Mouse (Mus musculus) CH12.LX (cell line): ENCODE results near the gene Fgfr2. TPM values are rescaled to one million over a fixed set of nuclear protein-coding genes. Genes with fewer than 3 reads are reported as not detected.

Source experiments
- DNase-seq: peaks from one replicate; pipeline ENCODE4 v3.0.0-alpha.2; 2013; ENCODE audit errors: extremely low read depth
- H3K27ac ChIP-seq: 2 replicates; pipeline ENCODE4 v1.5.1; 2012; ENCODE audit warnings: low read depth, mild to moderate bottlenecking, control low read depth, moderate library complexity; ENCODE audit not compliant: insufficient read depth
- H3K27me3 ChIP-seq: replicated peaks from 2 replicates; pipeline ENCODE3; 2012; ENCODE audit warnings: inconsistent platforms
- H3K36me3 ChIP-seq, 2 experiments: replicated peaks in 1 of 2; 2 replicates each; pipeline versions ENCODE3 to v1.6.1; 2012; ENCODE audit warnings: inconsistent platforms in 1 of 2, low read length in 1 of 2, mild to moderate bottlenecking in 1 of 2, mixed read lengths in 1 of 2, moderate library complexity in 1 of 2; ENCODE audit not compliant: control insufficient read depth in 1 of 2, insufficient read depth in 1 of 2
- H3K4me1 ChIP-seq, 2 experiments: 2 replicates each; pipeline ENCODE4 v1.6.1; 2012; ENCODE audit warnings: inconsistent platforms in 1 of 2, moderate library complexity in 1 of 2; ENCODE audit not compliant: insufficient read depth in 2 of 2, control insufficient read depth in 1 of 2
- H3K4me2 ChIP-seq: 2 replicates; pipeline ENCODE4 v1.6.1; 2012; ENCODE audit warnings: low read depth, mild to moderate bottlenecking, control low read depth; ENCODE audit not compliant: poor library complexity, insufficient read depth, severe bottlenecking
- H3K4me3 ChIP-seq, 3 experiments: fragments of 150-350 bp in 1 of 3; sonication (generic) in 1 of 3; replicated peaks in 1 of 3; 2 replicates each; pipeline versions ENCODE3 to v1.5.1; 2011 to 2012; ENCODE audit warnings: low read depth in 2 of 3, low read length in 2 of 3, mild to moderate bottlenecking in 2 of 3, moderate library complexity in 2 of 3, control low read depth in 1 of 3, improper control_type of control experiment in 1 of 3, inconsistent platforms in 1 of 3, mixed read lengths in 1 of 3; ENCODE audit not compliant: poor library complexity in 1 of 3
- H3K79me2 ChIP-seq: replicated peaks from 2 replicates; pipeline ENCODE4 v1.6.1; 2012; ENCODE audit warnings: mild to moderate bottlenecking, moderate library complexity; ENCODE audit not compliant: control insufficient read depth, poor library complexity, insufficient read depth, severe bottlenecking; ENCODE audit errors: extremely low read depth
- H3K9ac ChIP-seq: 2 replicates; pipeline ENCODE4 v1.6.1; 2012; ENCODE audit warnings: low read depth, mild to moderate bottlenecking, control low read depth, moderate library complexity; ENCODE audit not compliant: insufficient read depth
- H3K9me3 ChIP-seq: replicated peaks from 2 replicates; pipeline ENCODE3; 2012; ENCODE audit warnings: low read length, inconsistent platforms, mixed read lengths
- CHD1 ChIP-seq: IDR thresholded peaks from 2 replicates; pipeline ENCODE4 v1.6.1; 2012; ENCODE audit warnings: low read depth, low read length, improper control_type of control experiment, inconsistent platforms
- CHD2 ChIP-seq: IDR thresholded peaks from 2 replicates; pipeline ENCODE4 v1.6.1; 2011; ENCODE audit warnings: low read length, improper control_type of control experiment
- CTCF ChIP-seq, 2 experiments: IDR thresholded peaks in 1 of 2; conservative IDR thresholded peaks in 1 of 2; 2 replicates each; pipeline ENCODE4 v1.5.1; 2011 to 2012; ENCODE audit warnings: low read depth in 2 of 2, low read length in 2 of 2, improper control_type of control experiment in 1 of 2, inconsistent platforms in 1 of 2, mild to moderate bottlenecking in 1 of 2, moderate library complexity in 1 of 2
- E2F4 ChIP-seq: IDR thresholded peaks from 2 replicates; pipeline ENCODE4 v1.6.1; 2011; ENCODE audit warnings: low read depth, low read length, improper control_type of control experiment; ENCODE audit not compliant: insufficient replicate concordance
- HCFC1 ChIP-seq: IDR thresholded peaks from 2 replicates; pipeline ENCODE4 v1.6.1; 2012; ENCODE audit warnings: low read depth, mild to moderate bottlenecking, inconsistent platforms, low read length, improper control_type of control experiment
- IRF4 ChIP-seq: IDR thresholded peaks from 2 replicates; pipeline ENCODE4 v1.6.1; 2014; ENCODE audit warnings: low read depth, mild to moderate bottlenecking, inconsistent platforms, low read length, improper control_type of control experiment
- JUN ChIP-seq: IDR thresholded peaks from 2 replicates; pipeline ENCODE4 v1.6.1; 2011; ENCODE audit warnings: low read depth, mild to moderate bottlenecking, low read length, improper control_type of control experiment, moderate library complexity; ENCODE audit not compliant: insufficient read depth
- KAT2A ChIP-seq: IDR thresholded peaks from 2 replicates; pipeline ENCODE4 v1.6.1; 2012; ENCODE audit warnings: low read length, improper control_type of control experiment, inconsistent platforms; ENCODE audit not compliant: insufficient replicate concordance
- MXI1 ChIP-seq: IDR thresholded peaks from 2 replicates; pipeline ENCODE4 v1.6.1; 2011; ENCODE audit warnings: mild to moderate bottlenecking, low read depth, low read length, improper control_type of control experiment
- NELFE ChIP-seq: IDR thresholded peaks from 2 replicates; pipeline ENCODE4 v1.6.1; 2011; ENCODE audit warnings: low read depth, low read length, improper control_type of control experiment
- NRF1 ChIP-seq: IDR thresholded peaks from 2 replicates; pipeline ENCODE4 v1.6.1; 2014; ENCODE audit warnings: low read depth, mild to moderate bottlenecking, inconsistent platforms, low read length, improper control_type of control experiment, moderate library complexity
- PAX5 ChIP-seq: IDR thresholded peaks from 2 replicates; pipeline ENCODE4 v1.6.1; 2012; ENCODE audit warnings: low read length, inconsistent platforms, mixed read lengths
- RAD21 ChIP-seq: IDR thresholded peaks from 2 replicates; pipeline ENCODE4 v1.6.1; 2011; ENCODE audit warnings: low read depth, mild to moderate bottlenecking, low read length, improper control_type of control experiment, moderate library complexity
- RCOR1 ChIP-seq: conservative IDR thresholded peaks from 2 replicates; pipeline ENCODE4 v1.6.1; 2012; ENCODE audit warnings: low read depth, mild to moderate bottlenecking, inconsistent platforms, low read length, improper control_type of control experiment
- SMC3 ChIP-seq: IDR thresholded peaks from 2 replicates; pipeline ENCODE4 v1.6.1; 2011; ENCODE audit warnings: low read depth, low read length, improper control_type of control experiment
- TBP ChIP-seq: conservative IDR thresholded peaks from 2 replicates; pipeline ENCODE4 v1.6.1; 2011; ENCODE audit warnings: low read depth, low read length, improper control_type of control experiment
- TCF12 ChIP-seq: IDR thresholded peaks from 2 replicates; pipeline ENCODE4 v1.6.1; 2014; ENCODE audit warnings: low read depth, mild to moderate bottlenecking, inconsistent platforms, low read length, improper control_type of control experiment
- USF2 ChIP-seq: conservative IDR thresholded peaks from 2 replicates; pipeline ENCODE4 v1.6.1; 2011; ENCODE audit warnings: low read depth, low read length, improper control_type of control experiment
- ZKSCAN1 ChIP-seq: IDR thresholded peaks from 2 replicates; pipeline ENCODE4 v1.6.1; 2012; ENCODE audit warnings: low read depth, inconsistent platforms, low read length, improper control_type of control experiment, borderline replicate concordance
- ZNF384 ChIP-seq: IDR thresholded peaks from 2 replicates; pipeline ENCODE4 v1.6.1; 2012; ENCODE audit warnings: low read depth, low read length, improper control_type of control experiment, inconsistent platforms
- dilution Hi-C: fragments of 300-500 bp; cut with MboI; formaldehyde crosslinking; loops from 2 replicates; pipeline ENCODE4 v1.14.3; 2020; ENCODE audit warnings: low sequenced_read_pairs; ENCODE audit not compliant: extremely low pct_unique_long_range_greater_than_20kb, extremely low pct_ligation_motif_present
- in situ Hi-C: fragments of 300-500 bp; cut with MboI; formaldehyde crosslinking; loops from 3 replicates; pipeline ENCODE4 v1.14.3; 2019; ENCODE audit warnings: low sequenced_read_pairs, low pct_ligation_motif_present, low pct_unique_long_range_greater_than_20kb, mixed read lengths
- polyA plus RNA-seq: library from polyadenylated mRNA; unstranded; fragments of >175 nt; gene quantifications from 2 replicates; pipeline ENCODE4 v1.2.1, GENCODE M21; 2012; ENCODE audit warnings: low read depth; ENCODE audit not compliant: insufficient read length
- total RNA-seq, 2 experiments: library from RNA; depleted of rRNA; stranded (reverse); fragments of 300-350 nt in 1 of 2; fragments of >200 nt in 1 of 2; gene quantifications; 2 replicates each; pipeline ENCODE4 v1.2.3; 2012 to 2014

Fgfr2 gene
- total and polyA plus RNA-seq, 3 experiments: not detected

DNA sequence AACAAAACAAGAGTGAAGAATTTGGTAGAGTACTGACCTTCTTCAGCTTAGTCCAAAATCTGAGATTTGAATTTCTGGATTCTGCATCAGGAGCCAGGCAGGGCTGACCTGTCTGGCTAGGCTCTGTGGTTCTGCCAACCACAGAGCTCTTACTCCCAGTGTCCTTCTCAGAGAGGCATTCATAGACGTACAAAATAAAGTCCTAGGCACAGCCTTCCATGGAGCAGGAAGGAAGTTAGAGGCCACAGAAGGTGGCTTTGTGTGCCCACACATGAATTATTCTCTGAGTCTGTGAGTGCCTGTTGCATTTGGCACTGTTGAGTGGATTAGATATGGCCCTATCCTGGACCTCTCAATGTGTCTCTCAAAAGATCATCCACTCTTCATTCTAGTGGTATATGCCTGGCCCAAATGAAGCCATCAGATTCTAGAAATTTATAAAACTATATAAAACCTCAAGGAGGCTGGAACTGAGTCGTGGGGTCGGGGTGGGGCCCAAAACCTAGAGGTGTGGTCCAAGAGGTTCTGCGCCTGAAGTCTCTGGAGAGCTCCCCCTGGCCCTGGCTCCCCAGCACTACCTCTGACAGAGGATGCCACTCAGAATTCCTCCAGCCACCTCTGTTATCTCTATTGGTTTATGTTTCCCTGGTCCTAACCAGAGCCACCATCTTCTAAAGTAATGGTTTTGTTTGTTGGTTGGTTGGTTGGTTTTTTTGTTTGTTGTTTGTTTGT lies 234.5 kb downstream of the Fgfr2 start:
- no peak for TF ChIP-seq TCF12
- TF ChIP-seq CTCF (conservative IDR thresholded peaks at IDR 0.05 in 1 of 2, IDR thresholded peaks at IDR 0.05 in 1 of 2; ENCODE audit: low read depth in 2 of 2, low read length in 2 of 2): peak in 1 of 2 experiments; percentile 34; a peak in 2 of 4 replicates
- TF ChIP-seq, all 38 proteins: peak for 1
- Histone ChIP-seq H3K4me2 (no peak overlapping the region), H3K4me3 (no peak overlapping the region), H3K27me3 (no peaks in the 10 kb centered on the region), H3K79me2 (no peaks in the 10 kb centered on the region), H3K9ac (no peak overlapping the region), H3K36me3 (peaks cover 16 to 21% of the 10 kb centered on the region in 2 experiments), H3K9me3 (no peaks in the 10 kb centered on the region), H3K4me1 (peaks cover 0 to 8% of the 10 kb centered on the region in 2 experiments; a peak in 2 of 4 replicates), H3K27ac (no peak overlapping the region)
- in situ Hi-C loops (no loop called here), dilution Hi-C loops (no loop called here)
- DNase-seq: no peak

DNA sequence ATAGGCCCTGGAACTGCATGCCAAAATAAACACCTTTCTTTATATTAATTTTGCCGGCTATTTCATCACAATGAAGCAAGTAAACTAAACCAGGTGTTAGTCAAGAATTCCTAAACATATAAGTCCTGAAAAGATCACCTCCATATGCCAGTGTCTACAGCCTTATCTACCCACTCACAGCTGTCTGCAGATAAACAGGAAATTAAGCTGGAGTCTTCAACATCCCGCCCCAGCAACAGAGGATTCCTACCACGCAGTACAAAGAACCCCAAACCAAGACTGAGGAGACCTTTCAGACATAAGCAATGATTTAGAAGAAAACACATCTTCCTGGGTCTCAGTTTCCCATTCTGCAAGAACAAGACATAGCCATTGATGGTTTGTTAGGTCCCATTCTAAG lies 235.1 kb downstream of the Fgfr2 start:
- H3K4me1 ChIP-seq: peaks cover 0 to 8% of the 10 kb centered on the region in 2 experiments; a peak in 2 of 4 replicates
- peaks cover 22 to 27% of the 10 kb centered on the region in 2 experiments for H3K36me3 ChIP-seq
- TF ChIP-seq ZKSCAN1 (no peak), KAT2A (no peak), RCOR1 (no peak), E2F4 (no peak), JUN (no peak), CTCF (conservative IDR thresholded peaks at IDR 0.05 in 1 of 2, IDR thresholded peaks at IDR 0.05 in 1 of 2; ENCODE audit: low read depth in 2 of 2, low read length in 2 of 2) (no peak), MXI1 (no peak), CHD2 (no peak), NELFE (no peak), PAX5 (no peak), USF2 (no peak), SMC3 (no peak), ZNF384 (no peak), HCFC1 (no peak), RAD21 (no peak), IRF4 (no peak), CHD1 (no peak), NRF1 (no peak), TBP (no peak)
- no peak for DNase-seq
- no peaks in the 10 kb centered on the region for H3K9me3 ChIP-seq
- H3K79me2 ChIP-seq: no peaks in the 10 kb centered on the region
- H3K4me3 ChIP-seq: no peak overlapping the region
- in situ Hi-C loops: no loop called here
- dilution Hi-C loops: no loop called here
- H3K9ac ChIP-seq: no peak overlapping the region
- H3K4me2 ChIP-seq: no peak overlapping the region
- no peaks in the 10 kb centered on the region for H3K27me3 ChIP-seq
- no peak overlapping the region for H3K27ac ChIP-seq
